Mouse (Mus musculus): ENCODE data around the gene Me1.

Gene Me1

GRCm38 (mm10) chr9:86708921-86709320, 13.2 kb upstream of the Me1 start:
- DNase-seq (ENCODE audit: low spot score in 2 of 2), result no peak

GRCm38 (mm10) chr9:86707431-86707830, 11.7 kb upstream of the Me1 start:
- DNase-seq (ENCODE audit: low spot score in 2 of 2), result no peak

DNA sequence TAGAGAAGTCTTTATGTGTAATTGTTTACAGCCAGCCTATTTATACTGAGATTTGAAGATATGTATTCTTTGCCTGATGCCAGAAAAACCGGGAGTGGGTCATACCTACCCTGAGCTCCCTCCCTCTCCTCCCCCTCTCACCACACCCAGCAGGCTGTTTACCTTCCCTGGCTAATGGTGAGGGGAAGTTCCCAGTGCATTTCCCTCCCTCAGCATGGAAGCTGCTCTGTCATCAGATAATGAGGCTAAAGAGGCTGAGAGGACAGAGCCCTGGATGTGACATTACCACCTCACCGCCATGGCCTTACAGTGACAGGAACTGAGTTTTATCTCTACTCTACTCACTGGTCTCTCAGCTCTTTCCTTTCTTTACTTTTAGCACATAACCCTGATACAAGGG, 6.1 kb upstream of the Me1 start:
- DNase-seq (ENCODE audit: low spot score in 2 of 2), result no peak

- DNase-seq (ENCODE audit: low spot score in 2 of 2), result no peak
Observed at GRCm38 (mm10) chr9:86701264-86701663, 5.5 kb upstream of the Me1 start.

DNA sequence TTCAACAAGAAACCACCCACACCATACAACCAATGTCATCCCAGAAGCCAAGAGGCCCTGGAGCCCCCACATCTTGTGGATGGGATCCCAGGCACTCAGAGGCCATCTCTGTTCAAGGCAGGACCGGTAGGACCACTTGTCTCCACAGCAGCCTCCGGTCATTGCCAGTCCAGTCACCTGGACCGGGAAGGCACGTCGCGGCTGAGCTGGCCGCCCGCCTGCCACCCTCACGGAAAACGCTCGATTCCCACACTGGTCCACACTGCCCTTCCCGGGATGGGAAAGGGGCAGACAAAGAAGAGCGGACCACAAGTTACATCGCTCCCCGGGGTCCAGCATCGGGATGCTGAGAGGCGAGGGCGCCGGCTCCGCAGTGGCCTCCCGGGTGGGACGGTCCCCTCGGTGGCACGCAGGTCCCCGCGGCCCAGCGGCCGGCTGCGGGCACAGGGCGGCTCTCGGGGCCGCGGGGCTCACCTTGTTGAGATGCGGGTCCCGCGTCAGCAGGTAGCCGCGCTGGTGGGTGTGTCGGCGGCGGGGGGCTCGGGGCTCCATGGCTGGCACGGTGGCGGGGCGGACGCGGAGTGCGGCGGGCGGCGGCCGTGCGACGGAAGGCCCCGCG, 445 bp downstream of the Me1 start:
- peak; percentile 37 to 40 for DNase-seq (ENCODE audit: low spot score in 2 of 2)

DNA sequence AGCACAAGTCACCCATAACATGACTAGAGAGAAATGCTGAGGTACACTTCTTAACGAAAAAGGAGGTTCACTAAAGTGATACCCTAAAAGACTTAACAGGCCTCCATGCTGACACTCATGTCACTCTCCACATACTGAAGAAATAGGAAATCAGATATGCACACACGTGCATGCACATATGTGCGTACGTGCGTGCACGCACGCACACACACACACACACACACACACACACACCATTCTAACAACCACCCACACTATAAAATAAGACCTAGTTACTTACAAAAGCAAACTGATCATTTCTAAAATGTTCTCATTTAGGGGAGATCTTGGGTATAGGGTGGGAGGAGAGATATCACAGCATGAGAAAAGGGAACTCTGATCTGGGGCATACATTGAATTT, 1.1 kb downstream of the Me1 start:
- no peak for DNase-seq (ENCODE audit: low spot score in 2 of 2)

- no peak for DNase-seq (ENCODE audit: low spot score in 2 of 2)
Observed at GRCm38 (mm10) chr9:86693935-86694334, 1.8 kb downstream of the Me1 start.

DNA sequence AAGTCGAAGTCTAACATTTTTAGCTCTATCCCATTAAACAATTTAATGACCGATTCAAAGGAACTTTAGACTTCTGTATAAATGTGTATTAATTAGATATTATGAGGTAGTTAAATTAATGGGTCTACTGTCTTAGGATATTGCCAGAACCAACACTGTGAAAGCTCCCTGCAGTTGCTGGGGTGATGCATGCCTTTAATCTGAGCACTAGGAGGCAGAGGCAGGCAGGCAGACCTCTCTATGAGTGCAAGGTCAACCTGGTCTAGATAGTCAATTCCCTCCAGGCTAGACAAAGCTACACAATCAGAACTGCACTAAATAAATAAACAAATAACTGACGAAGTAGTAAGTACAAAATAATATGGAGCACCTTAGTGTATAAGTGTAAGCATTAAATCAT, 3.1 kb downstream of the Me1 start:
- DNase-seq (ENCODE audit: low spot score in 2 of 2), result no peak

- no peak for DNase-seq (ENCODE audit: low spot score in 2 of 2)
Observed at GRCm38 (mm10) chr9:86692251-86692650, 3.5 kb downstream of the Me1 start.

- no peak for DNase-seq (ENCODE audit: low spot score in 2 of 2)
Observed at GRCm38 (mm10) chr9:86691101-86691500, 4.7 kb downstream of the Me1 start.

DNA sequence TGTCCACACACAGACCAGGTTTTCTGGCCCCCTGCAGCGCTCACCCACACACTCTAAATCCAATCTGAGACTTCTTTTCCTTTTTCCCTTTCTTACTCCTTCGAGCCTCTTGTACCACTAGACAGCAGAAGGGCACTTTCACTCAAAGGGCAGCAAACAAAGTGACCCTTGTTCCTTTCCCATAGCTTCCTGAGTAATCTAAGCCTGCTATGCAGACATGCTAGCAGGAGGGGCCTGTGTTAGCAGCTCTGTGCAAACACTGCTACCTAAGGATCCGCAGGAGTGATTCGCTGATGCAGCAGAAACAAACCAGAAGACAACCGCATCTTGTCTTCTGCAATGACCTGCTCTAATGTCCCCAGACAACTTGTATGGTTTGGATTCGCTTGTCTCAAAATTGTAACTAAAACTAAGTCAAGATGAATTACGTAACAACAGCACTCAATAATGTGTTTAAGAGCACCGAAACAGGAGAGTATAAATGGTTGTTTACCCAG, 12.0 kb downstream of the Me1 start:
- DNase-seq (ENCODE audit: low spot score in 2 of 2), result no peak

DNA sequence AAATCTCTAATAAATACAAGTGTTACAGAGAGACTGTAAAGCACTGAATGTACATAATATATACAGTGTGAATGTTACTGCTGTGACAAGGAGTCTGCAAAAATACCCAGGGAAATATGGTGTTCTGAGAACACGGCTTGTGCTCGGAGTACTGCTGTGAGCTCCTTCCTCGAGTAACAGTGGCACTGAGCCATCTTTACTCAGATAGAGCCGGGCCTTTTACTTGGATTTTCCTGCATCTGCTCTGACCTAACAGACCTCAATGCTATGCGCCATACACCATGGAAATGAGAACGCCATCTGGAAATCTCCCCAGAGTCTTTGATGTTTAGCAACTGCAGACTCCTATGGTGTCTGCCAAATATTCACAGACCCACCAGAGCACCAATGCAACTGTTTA, 12.9 kb downstream of the Me1 start:
- peak in 1 of 2 experiments; percentile 50 for DNase-seq (ENCODE audit: low spot score in 2 of 2)

DNA sequence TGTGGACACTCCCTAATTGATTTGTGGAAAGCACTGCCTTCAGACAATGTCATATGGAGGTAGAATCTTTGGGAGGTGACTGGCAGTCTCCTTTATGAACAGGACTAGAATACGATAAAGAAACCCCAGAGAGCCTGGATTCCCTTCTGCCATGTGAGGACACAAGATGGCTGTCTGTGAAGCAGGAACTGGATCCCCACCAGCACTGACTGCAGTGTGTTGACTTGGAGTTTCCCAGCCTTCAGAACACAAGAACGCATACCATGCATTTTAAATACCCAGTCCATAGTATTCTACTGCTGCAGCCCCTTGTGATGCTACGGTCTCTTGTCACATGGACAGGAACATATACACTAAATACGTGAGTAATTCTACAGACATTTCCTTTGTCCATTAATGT, 13.5 kb downstream of the Me1 start:
- no peak for DNase-seq (ENCODE audit: low spot score in 2 of 2)

DNA sequence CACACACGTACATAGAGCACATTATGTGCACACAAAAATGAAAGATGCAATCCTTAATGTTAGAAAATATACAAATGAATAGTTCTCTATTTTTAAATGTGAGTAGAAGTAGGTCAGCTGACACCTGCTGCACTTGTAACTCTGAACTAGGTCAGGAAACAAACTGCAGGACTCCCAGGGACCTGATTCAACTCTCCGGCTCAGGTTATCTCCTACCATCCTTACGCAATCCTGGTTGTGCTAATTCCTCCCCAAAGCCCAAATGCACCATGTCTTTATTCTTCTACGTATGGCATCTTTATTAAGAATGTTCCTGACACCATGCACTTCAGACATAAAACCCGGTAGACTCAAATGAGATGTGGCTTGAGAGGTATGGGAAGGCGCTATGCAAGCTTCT, 15.3 kb downstream of the Me1 start:
- DNase-seq (ENCODE audit: low spot score in 2 of 2), result no peak

DNA sequence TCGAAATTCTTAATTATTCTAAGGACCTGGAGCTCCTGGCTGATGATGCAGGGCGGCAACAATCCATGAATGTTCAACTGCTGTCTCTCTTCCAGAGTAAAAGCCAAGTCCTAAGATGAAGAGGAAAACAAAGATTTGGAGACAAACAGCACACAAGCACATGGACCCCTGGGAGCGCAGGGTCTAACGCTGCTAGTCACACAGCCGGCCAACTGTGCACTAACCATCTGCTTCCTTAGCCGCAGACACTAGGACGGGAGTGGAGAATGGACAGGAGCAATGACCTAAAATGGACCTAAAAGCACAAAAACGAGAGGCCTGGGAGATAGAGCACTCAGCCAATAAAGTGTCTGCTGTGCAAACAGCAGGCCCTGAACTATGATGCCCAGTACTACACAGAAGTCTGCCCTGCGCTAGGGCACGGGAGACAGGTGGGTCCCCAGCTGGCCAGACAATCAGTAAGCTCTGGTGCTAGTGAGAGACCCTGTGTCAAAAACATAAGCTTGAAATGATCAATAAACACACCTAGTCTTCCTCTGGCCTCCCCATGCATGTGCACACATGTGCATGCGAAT, 15.8 kb downstream of the Me1 start:
- DNase-seq (ENCODE audit: low spot score in 2 of 2), result no peak

GRCm38 (mm10) chr9:86676246-86676645, 19.5 kb downstream of the Me1 start:
- DNase-seq (ENCODE audit: low spot score in 2 of 2), result no peak

DNA sequence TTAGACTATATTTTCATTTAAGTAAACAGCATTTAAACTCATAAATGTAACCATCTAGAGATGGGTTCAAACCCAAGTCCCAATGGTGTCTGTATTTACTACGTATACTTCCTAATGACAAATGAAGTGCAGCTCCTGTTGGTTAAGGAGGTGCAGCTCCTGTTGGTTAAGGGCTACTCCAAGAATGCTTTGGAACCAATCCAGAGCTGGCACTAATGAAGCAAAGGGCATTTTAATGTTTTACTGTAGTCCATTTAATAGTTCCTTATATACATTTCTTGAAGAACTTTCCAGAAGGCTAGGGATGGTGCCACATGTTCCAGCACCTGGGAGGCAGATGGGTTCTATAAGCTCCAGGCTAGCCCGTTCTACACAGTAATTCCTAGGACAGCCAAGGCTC, 20.3 kb downstream of the Me1 start:
- DNase-seq (ENCODE audit: low spot score in 2 of 2), result no peak

- DNase-seq (ENCODE audit: low spot score in 2 of 2), result no peak
Observed at GRCm38 (mm10) chr9:86672907-86673472, 22.8 kb downstream of the Me1 start.

GRCm38 (mm10) chr9:86668590-86669252, 27.0 kb downstream of the Me1 start:
- no peak for DNase-seq (ENCODE audit: low spot score in 2 of 2)

DNA sequence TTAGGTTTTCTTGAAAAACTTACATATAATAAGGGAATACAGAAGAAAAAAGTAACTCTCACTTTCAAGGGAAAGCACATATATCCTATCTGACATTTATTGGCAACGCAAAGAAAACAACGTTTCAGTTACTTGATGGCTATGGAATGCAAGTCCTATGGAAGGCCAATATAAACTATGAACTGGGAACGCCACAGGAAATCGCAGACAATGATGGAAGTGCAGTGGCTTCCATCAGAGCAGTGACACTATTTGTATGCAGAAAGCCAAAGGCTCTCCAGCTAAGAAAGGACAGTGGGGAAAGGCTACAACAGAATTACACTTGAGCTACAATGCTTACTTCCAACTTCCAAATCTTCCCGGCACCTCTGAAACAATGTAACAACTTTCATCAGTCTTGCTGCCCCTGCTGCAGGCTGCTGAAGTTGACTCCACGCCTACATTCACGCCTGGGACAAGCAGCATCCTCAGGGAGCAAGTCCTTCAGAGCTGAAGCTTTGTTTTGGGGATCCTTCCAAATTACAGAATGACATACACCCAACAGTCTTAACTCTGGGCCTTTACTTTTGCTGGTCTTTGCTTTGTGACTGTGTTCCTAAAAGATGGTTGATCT, 28.5 kb downstream of the Me1 start:
- DNase-seq (ENCODE audit: low spot score in 2 of 2), result no peak

- no peak for DNase-seq (ENCODE audit: low spot score in 2 of 2)
Observed at GRCm38 (mm10) chr9:86661679-86662078, 34.1 kb downstream of the Me1 start.

GRCm38 (mm10) chr9:86661266-86661665, 34.5 kb downstream of the Me1 start:
- DNase-seq (ENCODE audit: low spot score in 2 of 2), result peak; percentile 21 to 23

GRCm38 (mm10) chr9:86660327-86660726, 35.4 kb downstream of the Me1 start:
- no peak for DNase-seq (ENCODE audit: low spot score in 2 of 2)

All from frontal cortex, postnatal 36 days (tissue).